Mouse (Mus musculus) limb, embryonic 10.5 days (tissue): ENCODE measurements around the gene Rbm28. TPM values are rescaled to one million over a fixed set of nuclear protein-coding genes. Genes with fewer than 3 reads are reported as not detected.

Experiments
- DNase-seq: peaks from one replicate; pipeline ENCODE4 v3.0.0-alpha.2; 2017; ENCODE audit warnings: low spot score
- H3K27ac ChIP-seq: fragments of 300-500 bp; sonication (generic); 2 replicates; pipeline ENCODE4 v1.5.1; 2016; ENCODE audit warnings: mild to moderate bottlenecking
- H3K27me3 ChIP-seq: fragments of 300-500 bp; sonication (generic); 2 replicates; pipeline ENCODE4 v1.6.1; 2016; ENCODE audit warnings: low read depth, mild to moderate bottlenecking; ENCODE audit not compliant: poor library complexity, severe bottlenecking
- H3K36me3 ChIP-seq: fragments of 300-500 bp; sonication (generic); 2 replicates; pipeline ENCODE4 v1.6.1; 2016; ENCODE audit warnings: mild to moderate bottlenecking, moderate library complexity
- H3K4me1 ChIP-seq: fragments of 300-500 bp; sonication (generic); 2 replicates; pipeline ENCODE4 v1.6.1; 2016
- H3K4me3 ChIP-seq: fragments of 300-500 bp; sonication (generic); 2 replicates; pipeline ENCODE4 v1.5.1; 2016; ENCODE audit warnings: mild to moderate bottlenecking, moderate library complexity
- H3K9me3 ChIP-seq: fragments of 300-500 bp; sonication (generic); replicated peaks from 2 replicates; pipeline ENCODE4 v1.6.1; 2016; ENCODE audit warnings: mild to moderate bottlenecking
- WGBS: fragments of 180-500 bp; shearing (Covaris S2); methylation state at CpG from one replicate; pipeline ENCODE4 v1.1.7; 2016; 5-methylcytosine and 5-hydroxymethylcytosine counted together
- polyA plus RNA-seq: library from polyadenylated mRNA; unstranded; fragments of >200 nt; fragmentation: Nextera tagmentation; extraction: Ambion mirVana; gene quantifications from 2 replicates; pipeline ENCODE4 v1.2.1, GENCODE M21; 2016

The Rbm28 gene
- polyA plus RNA-seq, 1 experiment from 2014 or later = 52.9 TPM

DNA sequence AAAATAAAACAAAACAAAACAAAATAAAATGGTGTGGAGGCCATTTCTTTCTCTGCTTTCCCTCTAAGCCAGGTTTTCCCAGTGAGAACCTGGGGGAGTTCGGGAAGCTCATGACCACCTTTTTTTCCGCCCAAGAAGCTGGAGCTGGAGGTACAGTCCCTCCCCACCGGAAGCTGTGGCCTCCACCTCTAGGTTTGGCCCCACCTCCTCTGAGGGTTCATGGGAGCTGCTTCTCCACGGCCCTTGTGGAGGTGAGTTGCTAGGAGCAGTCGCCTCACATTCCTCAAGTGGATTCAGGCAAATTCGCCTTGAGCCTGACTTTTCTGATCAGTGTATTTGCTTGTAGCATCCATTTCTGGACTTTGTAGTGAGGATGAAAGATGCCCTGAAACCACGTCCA lies 49.0 kb downstream of the Rbm28 start:
- WGBS = 67% methylated on average over 7 of the region's 7 CpGs
- Histone ChIP-seq H3K27me3 (no peaks in the 10 kb centered on the region), H3K4me1 (no peaks in the 10 kb centered on the region; the same call in 1 of the 2 replicates), H3K27ac (no peak overlapping the region), H3K4me3 (no peak overlapping the region), H3K36me3 (no peaks in the 10 kb centered on the region), H3K9me3 (no peaks in the 10 kb centered on the region; the same call in 1 of the 2 replicates)
- no peak for DNase-seq

GRCm38 (mm10) chr6:29111501-29111900 lies 53.3 kb downstream of the Rbm28 start:
- Histone ChIP-seq H3K27ac (no peak overlapping the region), H3K27me3 (no peaks in the 10 kb centered on the region), H3K9me3 (no peaks in the 10 kb centered on the region; the same call in 1 of the 2 replicates), H3K36me3 (no peaks in the 10 kb centered on the region), H3K4me3 (no peak overlapping the region), H3K4me1 (no peaks in the 10 kb centered on the region)
- WGBS = 91% methylated on average over 4 of the region's 4 CpGs
- DNase-seq = no peak

DNA sequence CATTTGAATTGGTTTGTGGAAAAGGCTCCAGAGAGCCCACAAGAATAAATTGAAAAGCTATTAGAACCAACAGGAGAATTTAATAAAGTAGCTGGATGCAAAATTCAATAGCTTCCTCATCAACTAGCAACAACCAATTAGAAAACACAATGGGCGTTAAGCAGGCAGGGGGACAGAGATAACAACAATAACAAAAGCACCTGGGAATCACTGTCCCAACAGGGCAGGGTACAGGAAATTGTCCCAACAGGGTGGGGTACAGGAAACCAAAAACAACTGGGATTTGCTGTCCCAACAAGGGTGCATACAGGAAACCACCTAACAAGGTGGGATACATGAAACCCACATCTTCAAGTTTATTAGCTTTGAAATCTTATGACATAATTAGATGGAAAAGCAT lies 56.4 kb downstream of the Rbm28 start:
- no peaks in the 10 kb centered on the region; the same call in 1 of the 2 replicates for H3K9me3 ChIP-seq
- no peaks in the 10 kb centered on the region for H3K27me3 ChIP-seq
- no peak overlapping the region for H3K27ac ChIP-seq
- H3K4me1 ChIP-seq = no peaks in the 10 kb centered on the region
- no peak overlapping the region for H3K4me3 ChIP-seq
- 87% methylated on average over 1 of the region's 1 CpGs for WGBS
- no peaks in the 10 kb centered on the region for H3K36me3 ChIP-seq
- no peak for DNase-seq

DNA sequence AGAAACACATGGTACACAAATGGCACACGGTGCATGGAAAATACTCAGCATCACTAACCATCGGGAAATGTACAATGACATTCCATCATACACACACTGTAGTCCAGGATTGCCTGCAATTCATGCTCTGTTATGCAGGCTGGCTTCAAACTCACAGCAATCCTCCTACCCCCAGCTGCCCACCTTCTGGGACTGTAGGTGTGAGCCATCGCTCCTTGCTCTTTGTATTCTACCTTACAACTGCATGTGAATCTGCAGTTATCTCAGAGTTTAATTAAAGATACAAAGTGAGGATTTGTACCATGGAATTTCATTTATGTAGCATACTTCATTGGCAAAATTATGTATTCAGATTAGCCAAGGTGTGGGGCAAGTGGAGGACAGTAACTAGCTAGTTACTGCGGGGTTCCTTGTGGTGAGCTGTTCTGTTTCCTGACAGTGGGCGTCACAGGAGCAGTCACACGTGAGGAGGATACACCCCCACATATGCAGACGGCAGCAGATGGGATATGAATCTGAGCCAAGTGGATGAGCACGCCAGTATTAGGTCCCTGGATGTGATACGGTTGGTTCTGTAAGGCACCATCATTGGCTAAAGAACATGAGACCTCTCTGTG lies 63.5 kb downstream of the Rbm28 start:
- Histone ChIP-seq H3K4me3 (no peak overlapping the region), H3K27me3 (no peaks in the 10 kb centered on the region), H3K9me3 (no peaks in the 10 kb centered on the region), H3K4me1 (peaks cover 5% of the 10 kb centered on the region; the same call in 1 of the 2 replicates), H3K36me3 (no peaks in the 10 kb centered on the region), H3K27ac (no peak overlapping the region)
- no peak for DNase-seq
- 91% methylated on average over 9 of the region's 9 CpGs for WGBS

DNA sequence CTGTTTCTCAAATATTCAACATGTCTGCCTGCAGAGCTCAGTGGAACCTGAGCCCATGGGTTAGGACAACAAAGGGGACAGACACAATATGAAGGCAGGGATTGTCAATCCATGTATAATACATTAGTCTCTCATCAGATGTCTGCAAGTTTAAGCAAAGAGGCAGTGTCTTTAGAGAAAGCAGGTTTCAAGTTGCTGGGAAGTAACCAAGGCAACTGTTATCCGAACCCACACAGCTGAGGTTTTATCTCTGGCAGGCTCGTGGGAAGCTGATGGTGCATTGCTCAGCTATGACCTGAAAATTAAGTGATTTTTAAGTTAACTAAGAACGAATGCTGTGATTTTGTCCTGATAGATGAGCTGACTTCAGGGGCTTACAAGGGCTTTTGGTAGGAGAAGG lies 64.4 kb downstream of the Rbm28 start:
- Histone ChIP-seq H3K27me3 (no peaks in the 10 kb centered on the region), H3K4me1 (peaks cover 5% of the 10 kb centered on the region; the same call in 1 of the 2 replicates), H3K36me3 (no peaks in the 10 kb centered on the region), H3K27ac (no peak overlapping the region), H3K9me3 (no peaks in the 10 kb centered on the region), H3K4me3 (no peak overlapping the region)
- DNase-seq = no peak
- 41% methylated on average over 3 of the region's 3 CpGs for WGBS

DNA sequence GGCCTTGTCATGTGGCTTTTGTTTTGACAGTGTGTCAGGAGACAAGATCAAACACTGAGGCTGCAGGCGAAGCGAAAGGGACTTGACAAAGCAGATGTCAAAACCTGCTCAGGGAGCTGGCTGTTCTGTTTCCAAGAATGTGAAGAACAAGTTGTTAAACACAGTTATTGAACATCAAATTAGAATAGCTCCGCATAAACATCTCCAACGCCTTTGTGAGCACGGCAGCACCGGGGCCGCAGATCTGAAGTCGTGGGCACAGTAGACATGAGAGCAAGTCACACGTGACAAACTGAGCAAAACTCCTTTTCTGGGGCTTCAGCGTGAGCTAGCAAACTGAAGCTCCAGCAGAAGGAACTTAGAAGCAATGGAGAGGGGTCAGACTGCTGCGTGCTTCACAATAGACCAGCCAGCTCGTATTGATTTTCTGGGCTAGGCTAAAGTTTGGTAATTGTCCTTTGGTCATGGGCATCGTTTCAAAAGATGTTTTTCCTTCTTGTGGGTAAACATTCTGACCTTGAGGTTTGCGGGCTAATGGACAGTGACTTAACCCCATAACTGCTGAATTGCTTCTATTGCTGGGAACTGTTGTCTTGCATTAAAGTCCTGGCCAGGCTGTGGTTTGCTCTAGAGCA lies 65.2 kb downstream of the Rbm28 start:
- H3K27me3 ChIP-seq = no peaks in the 10 kb centered on the region
- DNase-seq = no peak
- 78% methylated on average over 14 of the region's 14 CpGs for whole genome bisulfite sequencing

GRCm38 (mm10) chr6:29092904-29093303 lies 71.9 kb downstream of the Rbm28 start:
- no peaks in the 10 kb centered on the region for H3K36me3 ChIP-seq
- H3K27me3 ChIP-seq = 0 out of 2 replicates have a peak, but pooled peaks cover 8% of the 10 kb centered on the region
- H3K4me1 ChIP-seq = peaks cover 3% of the 10 kb centered on the region; the same call in 1 of the 2 replicates
- H3K27ac ChIP-seq = no peak overlapping the region
- H3K9me3 ChIP-seq = no peaks in the 10 kb centered on the region
- H3K4me3 ChIP-seq = no peak overlapping the region
- WGBS = 64% methylated on average over 11 of the region's 11 CpGs
- no peak for DNase-seq

More for the DNA sequence above, 65.2 kb downstream of the Rbm28 start:
- Histone ChIP-seq H3K9me3 (no peaks in the 10 kb centered on the region), H3K27ac (no peak overlapping the region), H3K36me3 (no peaks in the 10 kb centered on the region), H3K4me1 (peaks cover 5% of the 10 kb centered on the region; the same call in 1 of the 2 replicates), H3K4me3 (no peak overlapping the region)

GRCm38 (mm10) chr6:29092234-29092633 lies 72.6 kb downstream of the Rbm28 start:
- Histone ChIP-seq H3K9me3 (no peaks in the 10 kb centered on the region), H3K36me3 (no peaks in the 10 kb centered on the region)
- WGBS = 81% methylated on average over 7 of the region's 7 CpGs

DNA sequence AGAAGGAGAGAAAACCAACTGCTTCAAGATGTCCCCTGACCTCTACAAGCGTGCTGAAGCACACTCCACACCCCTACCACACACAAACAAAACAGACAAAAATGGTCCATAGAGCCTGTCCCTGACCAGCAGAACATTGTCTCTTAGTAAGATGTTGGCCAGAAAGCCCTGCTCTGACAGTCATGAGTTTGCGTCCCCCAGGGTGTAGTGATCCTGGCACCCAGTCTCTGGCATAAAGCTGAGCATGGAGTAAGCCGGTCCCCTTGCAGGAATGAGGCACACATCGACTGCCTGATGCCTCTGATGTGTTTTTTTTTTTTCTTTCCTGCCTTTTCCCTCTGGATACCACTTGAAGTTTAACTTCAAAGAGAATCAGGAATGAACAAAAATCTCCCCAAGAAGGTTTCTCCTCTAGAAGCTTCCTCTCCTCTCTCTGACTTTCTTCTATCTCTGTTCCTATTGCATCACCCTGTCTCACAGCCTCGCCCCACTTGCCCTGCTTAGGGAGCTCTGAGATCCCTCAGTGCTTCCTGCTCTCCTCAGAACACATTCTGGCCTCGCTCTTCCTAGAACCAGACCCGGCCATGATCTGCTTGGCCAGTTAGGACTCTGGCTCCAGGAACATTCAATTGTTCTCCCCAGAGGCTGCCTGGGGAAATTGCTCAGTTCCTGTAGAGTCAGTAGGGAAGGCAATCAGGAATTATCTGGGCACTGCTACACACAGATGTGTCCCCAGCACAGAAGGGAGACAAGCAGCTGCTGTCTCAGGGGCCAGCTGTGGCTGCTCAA lies 76.7 kb downstream of the Rbm28 start:
- H3K36me3 ChIP-seq = no peaks in the 10 kb centered on the region
- no peak overlapping the region; the same call in 1 of the 2 replicates for H3K27ac ChIP-seq
- no peak overlapping the region for H3K4me3 ChIP-seq
- WGBS = 74% methylated on average over 7 of the region's 7 CpGs
- no peak for DNase-seq
- peaks cover 3% of the 10 kb centered on the region; the same call in 1 of the 2 replicates for H3K4me1 ChIP-seq
- H3K27me3 ChIP-seq = 0 out of 2 replicates have a peak, but pooled peaks cover 8% of the 10 kb centered on the region
- H3K9me3 ChIP-seq = no peaks in the 10 kb centered on the region

More at GRCm38 (mm10) chr6:29092234-29092633, 72.6 kb downstream of the Rbm28 start:
- Histone ChIP-seq H3K27me3 (0 out of 2 replicates have a peak, but pooled peaks cover 8% of the 10 kb centered on the region), H3K27ac (no peak overlapping the region), H3K4me3 (no peak overlapping the region), H3K4me1 (peaks cover 3% of the 10 kb centered on the region; the same call in 1 of the 2 replicates)
- DNase-seq = no peak

- Histone ChIP-seq H3K27ac (no peak overlapping the region), H3K4me1 (peaks cover 3% of the 10 kb centered on the region; the same call in 1 of the 2 replicates), H3K4me3 (no peak overlapping the region), H3K9me3 (no peaks in the 10 kb centered on the region), H3K36me3 (no peaks in the 10 kb centered on the region), H3K27me3 (no peaks in the 10 kb centered on the region)
- WGBS = 54% methylated on average over 7 of the region's 7 CpGs
- no peak for DNase-seq
Measured at GRCm38 (mm10) chr6:29084401-29084800, 80.4 kb downstream of the Rbm28 start.

DNA sequence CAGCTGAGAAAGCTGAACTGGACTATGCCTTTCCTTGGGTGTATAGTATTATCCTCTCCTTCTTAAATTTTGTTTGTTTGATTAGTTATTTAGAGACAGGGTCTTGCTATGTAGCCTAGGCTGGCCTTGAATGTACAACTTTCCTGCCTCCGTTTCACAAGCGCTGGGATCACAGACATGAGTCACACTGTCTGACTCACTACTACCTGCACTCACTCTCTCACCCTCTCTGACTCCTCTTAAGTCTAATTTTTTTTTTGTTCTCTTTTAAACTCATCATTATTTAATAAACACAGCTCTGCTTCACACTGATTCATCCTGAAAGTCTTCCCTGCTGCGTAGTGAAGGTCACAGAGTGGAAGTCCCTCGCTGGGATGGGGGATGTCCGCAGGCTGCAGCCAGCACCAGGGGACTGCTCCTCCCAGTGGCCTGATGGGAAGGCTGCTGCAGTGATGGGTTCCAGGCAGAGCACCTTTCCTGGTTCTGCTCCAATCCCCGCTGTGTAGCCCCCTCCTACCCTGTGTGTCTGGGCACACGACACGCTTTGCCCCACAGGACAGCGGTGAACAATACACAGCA lies 81.9 kb downstream of the Rbm28 start:
- no peak for DNase-seq
- H3K27me3 ChIP-seq = no peaks in the 10 kb centered on the region
- H3K27ac ChIP-seq = no peak overlapping the region
- H3K4me1 ChIP-seq = no peaks in the 10 kb centered on the region
- WGBS = 55% methylated on average over 9 of the region's 9 CpGs
- H3K4me3 ChIP-seq = no peak overlapping the region
- no peaks in the 10 kb centered on the region for H3K36me3 ChIP-seq
- H3K9me3 ChIP-seq = no peaks in the 10 kb centered on the region

- no peak for DNase-seq
- whole genome bisulfite sequencing = 86% methylated on average over 10 of the region's 10 CpGs
Measured at GRCm38 (mm10) chr6:29081826-29082363, 82.9 kb downstream of the Rbm28 start.

More at GRCm38 (mm10) chr6:29081826-29082363, 82.9 kb downstream of the Rbm28 start:
- Histone ChIP-seq H3K27ac (no peak overlapping the region), H3K4me3 (no peak overlapping the region), H3K27me3 (no peaks in the 10 kb centered on the region), H3K4me1 (no peaks in the 10 kb centered on the region), H3K36me3 (no peaks in the 10 kb centered on the region), H3K9me3 (no peaks in the 10 kb centered on the region)
